Mouse (Mus musculus) hindbrain, embryonic 11.5 days (tissue): ENCODE results near the gene Lars2. TPM values are rescaled to one million over a fixed set of nuclear protein-coding genes. Genes with fewer than 3 reads are reported as not detected.

Experiments used
- ATAC-seq: fragments of 200-750 bp; cut with Nextera tagmentation; 2 replicates; pipeline ENCODE4 v1.8.0; 2017; ENCODE audit warnings: mild to moderate bottlenecking, moderate TSS enrichment, moderate library complexity; ENCODE audit not compliant: low FRiP score
- DNase-seq: peaks from one replicate; pipeline ENCODE4 v3.0.0-alpha.2; 2015; ENCODE audit warnings: low spot score
- H3K27ac ChIP-seq: fragments of 300-500 bp; sonication (generic); 2 replicates; pipeline ENCODE4 v1.5.1; 2014; ENCODE audit warnings: mild to moderate bottlenecking, low read depth, low read length
- H3K27me3 ChIP-seq: fragments of 300-500 bp; sonication (generic); 2 replicates; pipeline ENCODE4 v1.6.1; 2014; ENCODE audit warnings: mild to moderate bottlenecking, low read length, moderate library complexity, mixed read lengths; ENCODE audit not compliant: control insufficient read depth, insufficient read depth
- H3K36me3 ChIP-seq: fragments of 300-500 bp; sonication (generic); 2 replicates; pipeline ENCODE4 v1.6.1; 2014; ENCODE audit warnings: mild to moderate bottlenecking, low read length, moderate library complexity, mixed read lengths; ENCODE audit not compliant: control insufficient read depth, insufficient read depth
- H3K4me1 ChIP-seq: fragments of 300-500 bp; sonication (generic); replicated peaks from 2 replicates; pipeline ENCODE4 v1.6.1; 2014; ENCODE audit warnings: low read length, mixed read lengths; ENCODE audit not compliant: control insufficient read depth, insufficient read depth
- H3K4me2 ChIP-seq: fragments of 300-500 bp; sonication (generic); replicated peaks from 2 replicates; pipeline ENCODE4 v1.6.1; 2014; ENCODE audit warnings: mild to moderate bottlenecking, low read depth, low read length
- H3K4me3 ChIP-seq: fragments of 300-500 bp; sonication (generic); 2 replicates; pipeline ENCODE4 v1.5.1; 2014; ENCODE audit warnings: low read depth, low read length
- H3K9ac ChIP-seq: fragments of 300-500 bp; sonication (generic); 2 replicates; pipeline ENCODE4 v1.6.1; 2014; ENCODE audit warnings: low read depth, low read length
- H3K9me3 ChIP-seq: fragments of 300-500 bp; sonication (generic); 2 replicates; pipeline ENCODE4 v1.6.1; 2016; ENCODE audit warnings: low read length; ENCODE audit not compliant: control insufficient read depth
- WGBS: fragments of 180-500 bp; shearing (Covaris S2); extraction: QIAGEN DNeasy Blood & Tissue Kit; methylation state at CpG from one replicate; pipeline ENCODE4 v1.1.7; 2014; 5-methylcytosine and 5-hydroxymethylcytosine counted together
- polyA plus RNA-seq: library from polyadenylated mRNA; unstranded; fragments of >200 nt; fragmentation: Nextera tagmentation; extraction: Ambion mirVana; gene quantifications from 2 replicates; pipeline ENCODE4 v1.2.1, GENCODE M21; 2014

Gene Lars2
- polyA plus RNA-seq, 1 experiment from 2014 or later, result 1,244 TPM

- no peak for ATAC-seq
- no peaks in the 10 kb centered on the region for H3K36me3 ChIP-seq
- 82% methylated on average over 5 of the region's 5 CpGs for WGBS
Observed at GRCm38 (mm10) chr9:123503171-123503834, 136.6 kb downstream of the Lars2 start.

GRCm38 (mm10) chr9:123504325-123504724 is 137.6 kb downstream of the Lars2 start:
- Histone ChIP-seq H3K9ac (no peak overlapping the region), H3K36me3 (no peaks in the 10 kb centered on the region), H3K4me2 (no peak overlapping the region), H3K4me1 (no peaks in the 10 kb centered on the region), H3K27ac (no peak overlapping the region), H3K4me3 (no peak overlapping the region), H3K9me3 (no peaks in the 10 kb centered on the region), H3K27me3 (no peaks in the 10 kb centered on the region)
- 10% methylated on average over 2 of the region's 2 CpGs for WGBS
- peak; percentile 70 for DNase-seq
- peak; percentile 56; the same call in 1 of the 2 replicates for ATAC-seq

More at GRCm38 (mm10) chr9:123503171-123503834, 136.6 kb downstream of the Lars2 start:
- no peak overlapping the region for H3K9ac ChIP-seq
- no peaks in the 10 kb centered on the region for H3K9me3 ChIP-seq
- H3K27ac ChIP-seq, result no peak overlapping the region
- no peak overlapping the region for H3K4me3 ChIP-seq
- DNase-seq, result no peak
- H3K4me2 ChIP-seq, result no peak overlapping the region
- no peaks in the 10 kb centered on the region for H3K4me1 ChIP-seq
- H3K27me3 ChIP-seq, result no peaks in the 10 kb centered on the region

- no peak for ATAC-seq
- H3K27ac ChIP-seq, result no peak overlapping the region
- H3K36me3 ChIP-seq, result 0 out of 2 replicates have a peak, but pooled peaks cover 3% of the 10 kb centered on the region
- H3K4me1 ChIP-seq, result no peaks in the 10 kb centered on the region
- 66% methylated on average over 1 of the region's 1 CpGs for WGBS
- H3K9me3 ChIP-seq, result no peaks in the 10 kb centered on the region
- H3K4me2 ChIP-seq, result no peak overlapping the region
- no peak for DNase-seq
- H3K9ac ChIP-seq, result no peak overlapping the region
- no peak overlapping the region for H3K4me3 ChIP-seq
- no peaks in the 10 kb centered on the region for H3K27me3 ChIP-seq
Observed at GRCm38 (mm10) chr9:123505598-123505997, 138.9 kb downstream of the Lars2 start.

- H3K4me1 ChIP-seq, result no peaks in the 10 kb centered on the region
- no peak overlapping the region for H3K4me3 ChIP-seq
- ATAC-seq, result no peak
- H3K27me3 ChIP-seq, result no peaks in the 10 kb centered on the region
- 90% methylated on average over 4 of the region's 4 CpGs for WGBS
- no peak overlapping the region for H3K27ac ChIP-seq
- no peak overlapping the region for H3K9ac ChIP-seq
- H3K9me3 ChIP-seq, result no peaks in the 10 kb centered on the region
- H3K36me3 ChIP-seq, result 0 out of 2 replicates have a peak, but pooled peaks cover 3% of the 10 kb centered on the region
- DNase-seq, result no peak
- H3K4me2 ChIP-seq, result no peak overlapping the region
Observed at GRCm38 (mm10) chr9:123506270-123507146, 139.8 kb downstream of the Lars2 start.

GRCm38 (mm10) chr9:123507380-123507779 is 140.7 kb downstream of the Lars2 start:
- Histone ChIP-seq H3K4me1 (no peaks in the 10 kb centered on the region), H3K27me3 (no peaks in the 10 kb centered on the region), H3K4me2 (no peak overlapping the region), H3K27ac (no peak overlapping the region), H3K4me3 (no peak overlapping the region), H3K9ac (no peak overlapping the region), H3K36me3 (0 out of 2 replicates have a peak, but pooled peaks cover 5% of the 10 kb centered on the region), H3K9me3 (no peaks in the 10 kb centered on the region)
- DNase-seq (no peak), ATAC-seq (no peak)
- WGBS, result 95% methylated on average over 2 of the region's 2 CpGs

- no peak overlapping the region for H3K27ac ChIP-seq
- H3K9ac ChIP-seq, result no peak overlapping the region
- H3K4me1 ChIP-seq, result no peaks in the 10 kb centered on the region
- no peaks in the 10 kb centered on the region for H3K27me3 ChIP-seq
- WGBS, result 91% methylated on average over 2 of the region's 2 CpGs
- no peak for DNase-seq
- ATAC-seq, result no peak
- 0 out of 2 replicates have a peak, but pooled peaks cover 5% of the 10 kb centered on the region for H3K36me3 ChIP-seq
- no peak overlapping the region for H3K4me2 ChIP-seq
- H3K4me3 ChIP-seq, result no peak overlapping the region
- no peaks in the 10 kb centered on the region for H3K9me3 ChIP-seq
Observed at GRCm38 (mm10) chr9:123508986-123509385, 142.3 kb downstream of the Lars2 start.

- ATAC-seq (no peak), DNase-seq (no peak)
- 0 out of 2 replicates have a peak, but pooled peaks cover 5% of the 10 kb centered on the region for H3K36me3 ChIP-seq
- H3K9ac ChIP-seq, result no peak overlapping the region
- no peak overlapping the region for H3K27ac ChIP-seq
- WGBS, result 83% methylated on average over 8 of the region's 8 CpGs
- no peak overlapping the region for H3K4me3 ChIP-seq
- H3K4me1 ChIP-seq, result no peaks in the 10 kb centered on the region
- H3K9me3 ChIP-seq, result no peaks in the 10 kb centered on the region
- no peak overlapping the region for H3K4me2 ChIP-seq
- H3K27me3 ChIP-seq, result no peaks in the 10 kb centered on the region
Observed at GRCm38 (mm10) chr9:123509638-123510604, 143.2 kb downstream of the Lars2 start.

GRCm38 (mm10) chr9:123510926-123511325 is 144.2 kb downstream of the Lars2 start:
- no peak overlapping the region for H3K9ac ChIP-seq
- H3K36me3 ChIP-seq, result 0 out of 2 replicates have a peak, but pooled peaks cover 5% of the 10 kb centered on the region
- DNase-seq (no peak), ATAC-seq (no peak)
- no peaks in the 10 kb centered on the region for H3K4me1 ChIP-seq
- no peaks in the 10 kb centered on the region for H3K9me3 ChIP-seq
- 94% methylated on average over 5 of the region's 5 CpGs for WGBS
- H3K4me2 ChIP-seq, result no peak overlapping the region
- no peaks in the 10 kb centered on the region for H3K27me3 ChIP-seq
- H3K4me3 ChIP-seq, result no peak overlapping the region
- H3K27ac ChIP-seq, result no peak overlapping the region
